Mouse (Mus musculus) T-helper 17 cell (primary cell): ENCODE data around the gene Actl7b.

Experiments used
- in situ Hi-C, 2 experiments: fragments of 300-600 bp; cut with MboI, MseI; formaldehyde crosslinking; loops; 1 replicate in 1 of 2; 2 replicates in 1 of 2; pipeline ENCODE4 v1.15.1; 2025; ENCODE audit warnings: high pct_unique_total_duplicates in 2 of 2

The Actl7b gene

DNA sequence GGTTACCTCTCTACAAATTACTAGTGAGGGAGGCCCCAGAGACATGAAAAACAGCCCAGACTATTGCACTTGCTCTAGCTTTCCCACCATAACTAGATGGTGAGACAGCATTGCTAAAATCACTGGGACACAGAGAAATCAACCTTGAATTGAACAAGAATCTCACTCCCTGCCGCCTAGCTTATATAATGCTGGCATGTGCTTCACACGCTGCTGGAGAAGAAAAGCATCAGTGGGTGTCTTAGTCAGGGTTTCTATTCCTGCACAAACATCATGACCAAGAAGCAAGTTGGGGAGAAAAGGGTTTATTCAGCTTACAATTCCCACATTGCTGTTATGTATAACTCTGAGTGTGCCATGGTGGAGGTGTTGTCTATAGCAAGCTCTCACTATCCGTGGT, 28.1 kb downstream of the Actl7b start:
- in situ Hi-C loops = no loop called here

DNA sequence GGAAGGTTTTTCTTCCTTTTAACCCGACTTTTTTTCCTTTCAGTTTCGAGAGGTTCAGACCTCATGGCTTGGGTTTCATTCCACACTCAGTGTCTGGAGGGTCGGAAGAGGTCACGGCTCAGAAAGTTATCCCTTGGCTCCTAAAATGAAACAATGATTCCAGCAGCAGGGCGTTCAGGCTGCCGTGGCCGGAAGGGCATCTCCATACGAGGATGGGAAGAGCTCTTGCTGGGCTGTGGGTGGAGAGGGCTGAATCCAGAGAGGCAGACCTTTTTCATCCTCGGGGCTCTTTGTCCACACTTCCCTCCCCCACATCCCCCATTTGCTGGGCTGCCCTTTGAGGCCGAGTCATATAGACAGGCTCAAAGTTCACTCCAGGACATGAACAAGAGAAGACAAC, 39.0 kb downstream of the Actl7b start:
- in situ Hi-C loops = no loop called here

DNA sequence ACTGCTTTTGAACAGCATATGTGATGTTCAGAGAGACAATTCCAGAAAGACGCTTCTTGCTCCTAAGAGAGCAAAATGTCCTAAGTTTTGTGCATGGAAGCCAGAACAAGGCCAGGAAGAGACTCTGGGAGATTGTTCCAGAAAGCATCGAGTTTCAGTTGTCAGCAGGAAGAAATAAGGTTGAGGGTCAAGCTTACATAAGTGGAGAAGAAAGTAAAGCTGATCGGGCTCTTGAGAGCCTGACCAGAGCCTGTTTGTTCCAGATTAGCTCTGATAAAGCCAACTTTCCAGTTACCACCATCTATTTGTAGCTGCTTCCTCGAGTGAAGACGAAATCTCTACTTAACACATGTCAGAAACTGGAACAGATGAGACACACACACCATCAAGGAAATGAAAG, 42.6 kb downstream of the Actl7b start:
- in situ Hi-C loops = loop anchor here in 1 of 2 experiments (25.0 kb wide), 1 partner anchor 1411 kb away; no protein-coding TSS in a partner anchor

DNA sequence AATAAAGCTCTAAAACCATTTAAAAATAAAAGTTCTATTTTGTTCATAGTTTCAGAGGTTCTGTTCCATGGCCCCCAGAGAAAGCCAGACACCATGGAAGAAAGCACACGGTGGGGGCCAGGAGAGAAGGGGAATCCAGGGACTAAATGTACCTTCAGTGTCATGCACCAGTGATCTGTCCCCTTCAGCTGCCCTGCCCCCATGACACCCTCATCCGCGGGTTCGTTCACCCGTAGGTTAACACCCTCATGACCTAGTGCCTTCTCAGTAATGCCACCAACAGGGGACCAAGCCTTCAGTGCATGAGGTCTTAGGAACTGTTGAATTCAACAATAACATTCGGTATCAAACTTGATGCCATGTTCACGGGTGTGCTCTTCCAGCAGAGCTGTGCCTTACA, 44.8 kb downstream of the Actl7b start:
- in situ Hi-C loops = loop anchor here in 1 of 2 experiments (25.0 kb wide), 1 partner anchor 1409 kb away; no protein-coding TSS in a partner anchor
